Mouse (Mus musculus) gastrocnemius, postnatal 25 days (tissue): ENCODE data around the gene Nme4. TPM values are rescaled to one million over a fixed set of nuclear protein-coding genes. Genes with fewer than 3 reads are reported as not detected.
"Not testable (repeated sequence)": the region's sequence is repeated elsewhere in the genome, so short reads cannot be mapped to it uniquely, and the experiment has no call there.

Experiments
- DNase-seq: peaks from one replicate; pipeline ENCODE4 v3.0.0; 2022
- total RNA-seq, 2 experiments: library from RNA; stranded (reverse); gene quantifications; 1 replicate in 1 of 2; 2 replicates in 1 of 2; pipeline ENCODE4 v1.2.3; 2021

Gene Nme4
- total RNA-seq, 2 experiments from 2014 or later: 1.2 to 1.7 TPM

GRCm38 (mm10) chr17:26114461-26114860 is 19.1 kb upstream of the Nme4 start:
- not testable (repeated sequence) for DNase-seq

- DNase-seq: no peak
Measured at GRCm38 (mm10) chr17:26114061-26114460, 18.7 kb upstream of the Nme4 start.

- DNase-seq: peak; percentile 31
Measured at GRCm38 (mm10) chr17:26113181-26113948, 18.0 kb upstream of the Nme4 start, which contains the start of gene Tmem8. Gene Tmem8 (plus strand): TSS chr17:26113299.

GRCm38 (mm10) chr17:26112751-26113150 is 17.3 kb upstream of the Nme4 start:
- DNase-seq: no peak

GRCm38 (mm10) chr17:26111722-26112121 is 16.3 kb upstream of the Nme4 start:
- no peak for DNase-seq

GRCm38 (mm10) chr17:26111024-26111423 is 15.6 kb upstream of the Nme4 start:
- no peak for DNase-seq

GRCm38 (mm10) chr17:26110156-26110555 is 14.8 kb upstream of the Nme4 start:
- no peak for DNase-seq

GRCm38 (mm10) chr17:26105619-26106018 is 10.2 kb upstream of the Nme4 start:
- DNase-seq: no peak

- DNase-seq: no peak
Measured at GRCm38 (mm10) chr17:26101478-26101877, 6.1 kb upstream of the Nme4 start.

GRCm38 (mm10) chr17:26100166-26100565 is 4.8 kb upstream of the Nme4 start:
- DNase-seq: no peak

GRCm38 (mm10) chr17:26099316-26099715 is 3.9 kb upstream of the Nme4 start:
- not testable (repeated sequence) for DNase-seq

GRCm38 (mm10) chr17:26098461-26098860 is 3.1 kb upstream of the Nme4 start:
- DNase-seq: no peak

GRCm38 (mm10) chr17:26094531-26095110 is 781 bp downstream of the Nme4 start:
- DNase-seq: no peak

- DNase-seq: peak; percentile 83
Measured at GRCm38 (mm10) chr17:26089905-26090632, 5.3 kb downstream of the Nme4 start, which contains the start of gene Decr2. Gene Decr2 (minus strand): TSS chr17:26090337.

- no peak for DNase-seq
Measured at GRCm38 (mm10) chr17:26087059-26087564, 8.3 kb downstream of the Nme4 start.

GRCm38 (mm10) chr17:26080867-26081266 is 14.5 kb downstream of the Nme4 start:
- no peak for DNase-seq

- no peak for DNase-seq
Measured at GRCm38 (mm10) chr17:26078851-26079250, 16.6 kb downstream of the Nme4 start.

- DNase-seq: no peak
Measured at GRCm38 (mm10) chr17:26075246-26075645, 20.2 kb downstream of the Nme4 start.

- no peak for DNase-seq
Measured at GRCm38 (mm10) chr17:26070136-26070535, 25.3 kb downstream of the Nme4 start.

GRCm38 (mm10) chr17:26068831-26069739 is 26.3 kb downstream of the Nme4 start, which contains the start of gene Rab11fip3:
Gene Rab11fip3 (minus strand): TSS chr17:26069555.
- peak; percentile 85 for DNase-seq

GRCm38 (mm10) chr17:26068024-26068830 is 27.2 kb downstream of the Nme4 start:
- DNase-seq: peak; percentile 81
